Mouse (Mus musculus) CD4-positive, CD25-positive, alpha-beta regulatory T cell, adult 4 months (primary cell): ENCODE results near the gene Sv2a. TPM values are rescaled to one million over a fixed set of nuclear protein-coding genes. Genes with fewer than 3 reads are reported as not detected.
"Not testable (repeated sequence)": the region's sequence is repeated elsewhere in the genome, so short reads cannot be mapped to it uniquely, and the experiment has no call there.

ENCODE experiments used
- ATAC-seq: one replicate; pipeline ENCODE4 v1.8.0; 2017
- polyA plus RNA-seq, 2 experiments: library from polyadenylated mRNA; unstranded; fragments of 100-300 nt; shearing (Covaris generic); gene quantifications; one replicate each; pipeline ENCODE4 v1.2.1; 2017

Sv2a gene
- polyA plus RNA-seq, 2 experiments from 2014 or later: 0.80 to 2.0 TPM

GRCm38 (mm10) chr3:96174042-96174441, 6.9 kb upstream of the Sv2a start:
- ATAC-seq: not testable (repeated sequence)

GRCm38 (mm10) chr3:96175251-96175650, 5.7 kb upstream of the Sv2a start:
- ATAC-seq: no peak

GRCm38 (mm10) chr3:96178427-96178826, 2.5 kb upstream of the Sv2a start:
- no peak for ATAC-seq

GRCm38 (mm10) chr3:96178902-96179301, 2.0 kb upstream of the Sv2a start:
- ATAC-seq: no peak

- no peak for ATAC-seq
Measured at GRCm38 (mm10) chr3:96179531-96179930, 1.4 kb upstream of the Sv2a start.

DNA sequence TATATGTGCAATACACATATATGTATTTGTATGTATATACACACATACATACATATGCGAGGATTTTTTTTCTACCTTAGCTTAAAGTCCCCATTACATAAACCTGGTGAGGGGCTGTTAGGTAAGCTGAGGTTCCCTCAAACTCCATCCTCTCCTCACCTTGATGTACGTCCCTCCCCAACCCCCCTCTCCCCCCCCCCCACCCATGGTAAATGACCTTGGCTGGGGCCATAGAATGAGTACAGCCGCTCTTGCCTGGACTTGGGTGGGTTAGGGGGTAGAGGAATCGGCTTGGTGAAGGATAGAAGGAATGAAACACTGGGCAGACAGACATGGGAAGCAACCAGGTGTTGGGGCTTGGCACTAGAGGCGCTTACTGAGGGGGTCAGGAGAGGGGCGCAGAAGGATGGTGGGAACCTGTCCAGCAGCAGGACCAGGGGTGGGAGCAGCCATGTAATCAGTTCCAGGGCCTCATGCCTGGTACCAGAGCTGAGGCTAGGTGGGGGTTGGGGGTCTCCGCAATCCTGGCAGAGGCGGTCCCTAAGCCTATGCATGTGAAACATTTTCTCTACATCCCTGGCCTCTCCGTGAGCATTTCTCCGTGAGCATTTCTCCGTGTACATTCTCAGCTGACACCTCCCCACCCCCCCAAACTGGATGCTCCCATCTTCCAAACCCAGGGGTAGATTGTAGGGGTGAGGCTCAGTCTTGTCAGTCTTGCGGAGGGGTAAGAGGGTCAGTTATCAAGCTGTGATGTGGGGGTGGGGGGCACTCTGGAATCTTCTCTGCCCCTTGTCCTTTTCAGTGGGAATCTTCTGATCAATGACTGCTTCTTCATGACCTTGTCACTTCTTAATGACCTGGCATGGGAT, 795 bp downstream of the Sv2a start:
- ATAC-seq: no peak

DNA sequence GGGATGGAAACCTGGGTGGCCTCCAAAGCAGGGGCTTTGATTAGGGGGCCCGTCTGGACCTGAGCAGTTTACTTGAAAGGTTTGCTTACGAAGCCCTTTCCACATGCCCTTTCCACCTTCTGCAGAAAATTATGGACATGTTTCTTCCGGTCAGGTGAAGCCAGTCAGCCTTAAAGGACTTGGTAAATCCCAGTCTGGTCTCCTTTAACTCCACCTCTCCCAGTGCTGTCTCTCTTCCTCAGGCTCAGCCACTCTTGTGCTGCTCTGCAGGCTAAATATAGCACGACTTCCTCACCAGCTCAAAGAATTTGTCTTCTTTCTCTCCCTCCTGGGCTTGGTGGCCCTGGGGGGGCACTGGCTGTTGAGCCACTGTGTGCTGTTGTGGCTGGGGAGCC, 1.4 kb downstream of the Sv2a start:
- ATAC-seq: no peak

- ATAC-seq: no peak
Measured at GRCm38 (mm10) chr3:96192977-96193376, 12.0 kb downstream of the Sv2a start.

GRCm38 (mm10) chr3:96194966-96195365, 14.0 kb downstream of the Sv2a start:
- peak; percentile 15 for ATAC-seq

- ATAC-seq: no peak
Measured at GRCm38 (mm10) chr3:96195616-96196313, 14.8 kb downstream of the Sv2a start.

- ATAC-seq: no peak
Measured at GRCm38 (mm10) chr3:96196437-96197128, 15.6 kb downstream of the Sv2a start.

DNA sequence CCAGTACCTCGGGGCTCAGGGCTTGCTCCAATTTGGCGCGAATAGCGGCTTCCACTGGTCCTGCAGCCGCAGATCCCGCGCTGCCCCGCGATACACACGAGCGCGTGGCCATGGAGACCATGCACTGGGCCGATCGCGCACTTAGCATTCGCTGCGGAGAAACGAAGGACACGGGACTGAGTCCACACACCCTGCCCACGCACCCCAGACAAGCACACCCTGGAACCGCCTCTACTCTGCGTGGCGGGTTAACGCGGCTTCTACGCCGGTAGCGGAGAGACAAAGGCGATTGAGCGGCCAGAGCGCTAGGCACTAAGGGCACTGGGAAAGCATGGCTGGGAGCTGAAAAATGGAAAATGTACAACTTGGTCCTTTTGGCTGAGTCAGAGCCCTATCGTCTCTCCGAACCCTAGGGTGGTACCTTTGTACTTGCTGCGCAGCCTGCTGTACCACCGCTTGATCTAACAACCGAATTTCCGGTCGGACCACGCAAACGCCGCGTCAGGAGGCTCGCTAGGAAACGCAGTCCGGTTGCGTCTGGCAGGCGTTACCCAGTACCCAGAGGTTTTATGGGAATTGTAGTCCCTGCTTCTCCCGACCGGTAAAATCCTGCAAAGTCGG, 16.3 kb downstream of the Sv2a start:
- peak; percentile 82 for ATAC-seq

DNA sequence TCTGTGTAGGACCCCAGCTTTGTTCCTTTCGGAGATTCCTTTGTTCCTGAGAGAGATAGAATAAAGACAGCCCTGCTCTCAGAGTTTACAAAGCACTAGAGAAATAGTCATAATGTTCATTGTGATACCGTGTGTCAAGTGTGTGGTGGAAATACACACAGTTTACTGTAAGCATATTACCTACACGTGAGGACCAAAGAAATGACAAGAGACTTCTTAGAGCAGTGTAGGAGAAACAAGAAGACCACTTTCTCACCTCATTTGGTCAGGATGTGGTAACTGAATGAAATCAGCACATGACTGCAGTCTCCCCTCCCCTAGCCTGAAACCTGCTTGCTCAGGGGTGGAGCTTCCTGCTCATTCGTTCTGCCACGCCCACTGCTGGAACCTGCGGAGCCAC, 17.2 kb downstream of the Sv2a start:
- ATAC-seq: peak; percentile 83

- ATAC-seq: not testable (repeated sequence)
Measured at GRCm38 (mm10) chr3:96198601-96199251, 17.8 kb downstream of the Sv2a start.

DNA sequence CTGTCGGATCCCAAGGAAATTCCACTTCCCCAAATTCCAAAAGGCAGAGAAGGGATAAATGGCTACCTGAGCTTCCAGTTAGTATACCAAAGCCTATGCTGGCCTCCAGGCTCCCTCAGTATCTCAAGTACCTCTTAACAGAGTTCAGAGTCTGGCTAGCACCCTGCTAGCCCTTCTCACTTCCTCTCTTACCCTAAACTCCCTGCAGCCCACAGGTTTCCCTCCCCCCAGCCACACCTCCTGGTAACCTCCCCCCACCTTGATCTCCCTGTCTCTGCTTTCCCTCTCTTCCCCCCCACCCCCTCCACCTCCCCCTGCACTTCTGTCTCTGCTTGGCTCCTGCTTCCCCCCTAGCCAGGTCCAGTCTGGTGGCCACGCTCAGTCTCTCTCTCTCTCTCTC, 18.8 kb downstream of the Sv2a start:
- ATAC-seq: no peak

GRCm38 (mm10) chr3:96207819-96208218, 26.9 kb downstream of the Sv2a start:
- ATAC-seq: no peak

- no peak for ATAC-seq
Measured at GRCm38 (mm10) chr3:96209242-96209641, 28.3 kb downstream of the Sv2a start.

GRCm38 (mm10) chr3:96219191-96219641, 38.3 kb downstream of the Sv2a start:
- ATAC-seq: peak; percentile 9

DNA sequence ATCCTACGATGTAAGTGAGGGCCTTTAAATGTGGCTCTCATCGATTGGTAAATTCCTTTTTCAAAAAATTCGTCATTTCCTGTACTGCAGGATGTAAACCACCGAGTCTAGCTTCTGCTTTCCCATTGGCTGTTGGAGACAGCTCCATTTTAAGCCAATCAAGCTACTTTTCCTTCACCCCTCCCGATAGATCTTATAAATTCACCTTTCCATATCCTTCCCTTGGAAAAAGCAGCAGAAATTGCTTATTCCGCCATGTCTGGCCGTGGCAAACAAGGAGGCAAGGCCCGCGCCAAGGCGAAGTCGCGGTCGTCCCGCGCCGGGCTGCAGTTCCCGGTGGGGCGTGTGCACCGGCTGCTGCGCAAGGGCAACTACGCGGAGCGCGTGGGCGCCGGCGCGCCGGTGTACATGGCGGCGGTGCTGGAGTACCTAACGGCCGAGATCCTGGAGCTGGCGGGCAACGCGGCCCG, 38.7 kb downstream of the Sv2a start, which contains the start of the genes Bola1 and Hist2h2ab:
Bola1 (minus strand) TSS at position 49 of the 470 bp plus-strand sequence.
Hist2h2ab (plus strand) TSS at position 205 of the 470 bp plus-strand sequence.
- peak; percentile 71 for ATAC-seq

DNA sequence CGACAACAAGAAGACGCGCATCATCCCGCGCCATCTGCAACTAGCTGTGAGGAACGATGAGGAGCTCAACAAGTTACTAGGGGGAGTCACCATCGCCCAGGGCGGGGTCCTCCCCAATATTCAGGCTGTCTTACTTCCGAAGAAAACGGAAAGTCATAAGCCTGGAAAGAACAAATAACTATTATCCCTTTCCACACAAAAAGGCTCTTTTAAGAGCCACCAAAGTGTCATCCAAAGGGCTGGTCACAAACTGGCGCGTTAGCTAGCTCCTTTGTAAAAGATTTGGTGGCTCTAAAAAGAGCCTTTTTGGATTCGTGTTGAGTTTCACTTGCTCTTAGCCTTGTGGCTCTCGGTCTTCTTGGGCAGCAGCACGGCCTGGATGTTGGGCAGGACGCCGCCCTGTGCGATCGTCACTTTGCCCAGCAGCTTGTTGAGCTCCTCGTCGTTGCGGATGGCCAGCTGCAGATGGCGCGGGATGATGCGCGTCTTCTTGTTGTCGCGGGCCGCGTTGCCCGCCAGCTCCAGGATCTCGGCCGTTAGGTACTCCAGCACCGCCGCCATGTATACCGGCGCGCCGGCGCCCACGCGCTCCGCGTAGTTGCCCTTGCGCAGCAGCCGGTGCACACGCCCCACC, 39.3 kb downstream of the Sv2a start:
- ATAC-seq: not testable (repeated sequence)
